Mouse (Mus musculus) forebrain, postnatal 0 days (tissue): ENCODE data around the gene Gm13023. TPM values are rescaled to one million over a fixed set of nuclear protein-coding genes. Genes with fewer than 3 reads are reported as not detected.
"Not testable (repeated sequence)": the region's sequence is repeated elsewhere in the genome, so short reads cannot be mapped to it uniquely, and the experiment has no call there.

ENCODE experiments used
- ATAC-seq: fragments of 200-750 bp; cut with Nextera tagmentation; 2 replicates; pipeline ENCODE4 v1.8.0; 2017; ENCODE audit warnings: mild to moderate bottlenecking, moderate library complexity
- DNase-seq: peaks from one replicate; pipeline ENCODE4 v3.0.0-alpha.2; 2015
- H3K27ac ChIP-seq: fragments of 300-500 bp; sonication (generic); 2 replicates; pipeline ENCODE4 v1.5.1; 2014; ENCODE audit warnings: low read depth, mild to moderate bottlenecking, antibody characterized with exemption, low read length, moderate library complexity, mixed read lengths
- H3K27me3 ChIP-seq: fragments of 300-500 bp; sonication (generic); 2 replicates; pipeline ENCODE4 v1.6.1; 2014; ENCODE audit warnings: mild to moderate bottlenecking, low read length, mixed read lengths; ENCODE audit not compliant: insufficient read depth
- H3K36me3 ChIP-seq: fragments of 300-500 bp; sonication (generic); 2 replicates; pipeline ENCODE4 v1.6.1; 2014; ENCODE audit warnings: mild to moderate bottlenecking, moderate library complexity; ENCODE audit not compliant: insufficient read depth
- H3K4me1 ChIP-seq: fragments of 300-500 bp; sonication (generic); 2 replicates; pipeline ENCODE4 v1.6.1; 2014; ENCODE audit warnings: antibody characterized with exemption; ENCODE audit not compliant: insufficient read depth
- H3K4me2 ChIP-seq: fragments of 300-500 bp; sonication (generic); 2 replicates; pipeline ENCODE4 v1.6.1; 2014; ENCODE audit warnings: low read depth, mild to moderate bottlenecking, moderate library complexity
- H3K4me3 ChIP-seq: fragments of 300-500 bp; sonication (generic); 2 replicates; pipeline ENCODE4 v1.5.1; 2014; ENCODE audit warnings: low read depth, low read length, mixed read lengths
- H3K9ac ChIP-seq: fragments of 300-500 bp; sonication (generic); 2 replicates; pipeline ENCODE4 v1.6.1; 2014; ENCODE audit warnings: mild to moderate bottlenecking
- H3K9me3 ChIP-seq: fragments of 300-500 bp; sonication (generic); 2 replicates; pipeline ENCODE4 v1.6.1; 2016; ENCODE audit warnings: low read length
- CTCF ChIP-seq: sonication (generic); IDR thresholded peaks from 2 replicates; pipeline ENCODE4 v1.5.1; 2016; ENCODE audit warnings: antibody characterized with exemption, control low read depth, low read depth
- WGBS: fragments of 180-500 bp; shearing (Covaris S2); extraction: QIAGEN DNeasy Blood & Tissue Kit; methylation state at CpG from one replicate; pipeline ENCODE4 v1.1.7; 2014; 5-methylcytosine and 5-hydroxymethylcytosine counted together
- polyA plus RNA-seq: library from polyadenylated mRNA; unstranded; fragments of >200 nt; fragmentation: Nextera tagmentation; extraction: Ambion mirVana; gene quantifications from 2 replicates; pipeline ENCODE4 v1.2.1, GENCODE M21; 2015
- total RNA-seq: library from RNA; depleted of rRNA; stranded (reverse); fragments of >200 nt; gene quantifications from 2 replicates; pipeline ENCODE4 v1.2.3, GENCODE M21; 2014; rRNA removed

Gene Gm13023
- total RNA-seq (not detected in 2 replicates), polyA plus RNA-seq (not detected in 2 replicates)

DNA sequence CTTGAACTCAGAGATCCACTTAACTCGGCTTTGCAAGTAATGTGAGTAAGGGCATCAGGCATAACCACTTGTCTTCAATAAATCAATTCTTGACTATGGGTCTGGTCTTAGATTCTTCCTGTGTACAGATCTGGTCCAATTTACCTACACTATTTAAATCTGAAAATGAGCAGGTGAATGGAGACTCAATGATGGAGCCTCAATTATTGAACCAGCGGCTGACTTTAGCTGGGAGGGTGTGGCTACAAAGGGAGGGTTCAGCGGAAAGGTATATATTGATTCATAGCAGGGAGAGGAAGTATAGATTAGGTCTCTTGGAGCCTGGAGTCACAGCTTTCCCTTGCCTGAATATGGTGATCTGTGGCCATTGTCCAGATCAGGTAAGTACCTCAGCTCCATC lies at the start of gene Gm13023:
Gene Gm13023, plus strand, starts transcription at position 301 of the 400 bp plus-strand sequence.
- not testable (repeated sequence) for H3K27ac ChIP-seq, H3K9me3 ChIP-seq, H3K9ac ChIP-seq, DNase-seq, H3K4me1 ChIP-seq, H3K4me3 ChIP-seq, H3K4me2 ChIP-seq, H3K27me3 ChIP-seq, H3K36me3 ChIP-seq, ATAC-seq
- WGBS = 88% methylated on average over 3 of the region's 3 CpGs

DNA sequence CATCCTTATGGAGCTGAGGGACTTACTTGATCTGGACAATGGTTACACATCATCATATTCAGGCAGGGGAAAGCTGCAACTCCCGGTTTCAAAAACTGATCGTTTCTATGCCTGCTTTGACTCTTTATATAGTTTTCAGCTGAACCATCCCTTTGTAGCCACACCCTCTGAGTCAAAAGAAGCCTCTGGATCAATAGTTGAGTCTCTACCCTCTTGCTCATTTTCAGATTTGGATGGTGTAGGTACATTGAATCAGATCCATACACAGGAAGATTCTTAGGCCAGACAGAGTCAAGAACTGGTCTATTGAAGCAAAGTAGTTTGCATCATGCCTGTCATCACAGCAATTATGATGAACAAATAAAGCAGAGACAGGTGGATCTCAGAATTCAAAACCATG lies 26.8 kb downstream of the Gm13023 start, which contains the start of gene Gm13084:
Gene Gm13084, minus strand, starts transcription at position 101 of the 400 bp plus-strand sequence.
- DNase-seq (no peak), ATAC-seq (no peak)
- no peak for TF ChIP-seq CTCF
- no peaks in the 10 kb centered on the region for H3K36me3 ChIP-seq
- no peak within 1 kb of the TSS for H3K4me3 ChIP-seq
- no peaks in the 10 kb centered on the region for H3K4me1 ChIP-seq
- H3K9me3 ChIP-seq = peaks cover 4% of the 10 kb centered on the region; the same call in 1 of the 2 replicates
- no peak within 1 kb of the TSS for H3K9ac ChIP-seq
- no peaks in the 10 kb centered on the region for H3K27me3 ChIP-seq
- no peak within 1 kb of the TSS for H3K27ac ChIP-seq
- H3K4me2 ChIP-seq = no peak within 1 kb of the TSS
- 80% methylated on average over 2 of the region's 2 CpGs for WGBS

Other genes starting within 250 kb of the Gm13023 start
- not detected in 2 replicates for gene BC080695, start 237.7 kb upstream of the Gm13023 start, total RNA-seq
- gene BC080695, start 237.7 kb upstream of the Gm13023 start, polyA plus RNA-seq = not detected in 2 replicates
- gene Gm13057, start 237.6 kb upstream of the Gm13023 start, total RNA-seq = not detected in 2 replicates
- gene Gm13057, start 237.6 kb upstream of the Gm13023 start, polyA plus RNA-seq = not detected in 2 replicates
- not detected in 2 replicates for gene Gm13083, start 174.3 kb upstream of the Gm13023 start, total RNA-seq
- not detected in 2 replicates for gene Gm13083, start 174.3 kb upstream of the Gm13023 start, polyA plus RNA-seq
- not detected in 2 replicates for gene Gm13088, start 132.1 kb upstream of the Gm13023 start, total RNA-seq
- not detected in 2 replicates for gene Gm13088, start 132.1 kb upstream of the Gm13023 start, polyA plus RNA-seq
- gene Gm13089, start 86.6 kb upstream of the Gm13023 start, total RNA-seq = not detected in 2 replicates
- gene Gm13089, start 86.6 kb upstream of the Gm13023 start, polyA plus RNA-seq = not detected in 2 replicates
- gene Gm13078, start 69.9 kb upstream of the Gm13023 start, total RNA-seq = not detected in 2 replicates
- not detected in 2 replicates for gene Gm13078, start 69.9 kb upstream of the Gm13023 start, polyA plus RNA-seq
- not detected in 2 replicates for gene Gm13084, start 26.7 kb downstream of the Gm13023 start, total RNA-seq
- not detected in 2 replicates for gene Gm13084, start 26.7 kb downstream of the Gm13023 start, polyA plus RNA-seq
- gene Gm13103, start 57.1 kb downstream of the Gm13023 start, total RNA-seq = not detected in 2 replicates
- gene Gm13103, start 57.1 kb downstream of the Gm13023 start, polyA plus RNA-seq = not detected in 2 replicates
- not detected in 2 replicates for gene Pramef6, start 111.0 kb downstream of the Gm13023 start, total RNA-seq
- not detected in 2 replicates for gene Pramef6, start 111.0 kb downstream of the Gm13023 start, polyA plus RNA-seq
- not detected in 2 replicates for gene Pramef25, start 161.7 kb downstream of the Gm13023 start, total RNA-seq
- gene Pramef25, start 161.7 kb downstream of the Gm13023 start, polyA plus RNA-seq = not detected in 2 replicates
- not detected in 2 replicates for gene Gm13101, start 177.6 kb downstream of the Gm13023 start, total RNA-seq
- not detected in 2 replicates for gene Gm13101, start 177.6 kb downstream of the Gm13023 start, polyA plus RNA-seq
- not detected in 2 replicates for gene Pramef17, start 205.0 kb downstream of the Gm13023 start, total RNA-seq
- gene Pramef17, start 205.0 kb downstream of the Gm13023 start, polyA plus RNA-seq = not detected in 2 replicates